Mouse (Mus musculus) midbrain, embryonic 13.5 days (tissue): Measurements from ENCODE around the gene Adra1d. TPM values are rescaled to one million over a fixed set of nuclear protein-coding genes. Genes with fewer than 3 reads are reported as not detected.

Source experiments
- ATAC-seq: fragments of 200-750 bp; cut with Nextera tagmentation; 2 replicates; pipeline ENCODE4 v1.8.0; 2017; ENCODE audit warnings: mild to moderate bottlenecking, moderate TSS enrichment, moderate library complexity
- H3K27ac ChIP-seq: fragments of 300-500 bp; sonication (generic); 2 replicates; pipeline ENCODE4 v1.5.1; 2015; ENCODE audit warnings: inconsistent platforms, mild to moderate bottlenecking, moderate library complexity
- H3K27me3 ChIP-seq: fragments of 300-500 bp; sonication (generic); 2 replicates; pipeline ENCODE4 v1.6.1; 2015; ENCODE audit warnings: mild to moderate bottlenecking, inconsistent platforms
- H3K36me3 ChIP-seq: fragments of 300-500 bp; sonication (generic); 2 replicates; pipeline ENCODE4 v1.6.1; 2015; ENCODE audit warnings: mild to moderate bottlenecking, inconsistent platforms
- H3K4me1 ChIP-seq: fragments of 300-500 bp; sonication (generic); replicated peaks from 2 replicates; pipeline ENCODE4 v1.6.1; 2015; ENCODE audit warnings: inconsistent platforms
- H3K4me2 ChIP-seq: fragments of 300-500 bp; sonication (generic); replicated peaks from 2 replicates; pipeline ENCODE4 v1.6.1; 2015; ENCODE audit warnings: moderate library complexity, mild to moderate bottlenecking, inconsistent platforms
- H3K4me3 ChIP-seq: fragments of 300-500 bp; sonication (generic); replicated peaks from 2 replicates; pipeline ENCODE4 v1.5.1; 2015; ENCODE audit warnings: mild to moderate bottlenecking, inconsistent platforms
- H3K9ac ChIP-seq: fragments of 300-500 bp; sonication (generic); replicated peaks from 2 replicates; pipeline ENCODE4 v1.6.1; 2015; ENCODE audit warnings: mild to moderate bottlenecking, inconsistent platforms
- H3K9me3 ChIP-seq: fragments of 300-500 bp; sonication (generic); 2 replicates; pipeline ENCODE4 v1.6.1; 2016; ENCODE audit warnings: mild to moderate bottlenecking, inconsistent platforms
- WGBS: fragments of 180-500 bp; shearing (Covaris S2); methylation state at CpG from one replicate; pipeline ENCODE4 v1.1.7; 2015; 5-methylcytosine and 5-hydroxymethylcytosine counted together
- polyA plus RNA-seq: library from polyadenylated mRNA; unstranded; fragments of >200 nt; fragmentation: Nextera tagmentation; extraction: Ambion mirVana; gene quantifications from 2 replicates; pipeline ENCODE4 v1.2.1, GENCODE M21; 2015

Adra1d gene
- polyA plus RNA-seq, result not detected in 2 replicates

GRCm38 (mm10) chr2:131561891-131562585 is at the start of gene Adra1d:
Adra1d (minus strand) TSS chr2:131562283.
- Histone ChIP-seq H3K4me2 (peak within 1 kb of the TSS; percentile 74), H3K27ac (no peak within 1 kb of the TSS), H3K9ac (peak within 1 kb of the TSS; percentile 60), H3K9me3 (no peaks in the 10 kb centered on the region), H3K27me3 (peaks cover 82% of the 10 kb centered on the region), H3K36me3 (no peaks in the 10 kb centered on the region), H3K4me3 (peak within 1 kb of the TSS; percentile 44), H3K4me1 (peaks cover 20% of the 10 kb centered on the region)
- ATAC-seq, result peak; percentile 73
- WGBS, result under 1% methylated on average over 72 of the region's 82 CpGs

- no peak overlapping the region for H3K27ac ChIP-seq
- no peak overlapping the region for H3K4me2 ChIP-seq
- 62% methylated on average over 2 of the region's 2 CpGs for WGBS
- H3K4me3 ChIP-seq, result no peak overlapping the region
- no peaks in the 10 kb centered on the region for H3K27me3 ChIP-seq
- no peak for ATAC-seq
- H3K36me3 ChIP-seq, result no peaks in the 10 kb centered on the region
- no peaks in the 10 kb centered on the region for H3K4me1 ChIP-seq
- no peaks in the 10 kb centered on the region for H3K9me3 ChIP-seq
- no peak overlapping the region for H3K9ac ChIP-seq
Measured at GRCm38 (mm10) chr2:131601881-131602280, 39.8 kb upstream of the Adra1d start.

DNA sequence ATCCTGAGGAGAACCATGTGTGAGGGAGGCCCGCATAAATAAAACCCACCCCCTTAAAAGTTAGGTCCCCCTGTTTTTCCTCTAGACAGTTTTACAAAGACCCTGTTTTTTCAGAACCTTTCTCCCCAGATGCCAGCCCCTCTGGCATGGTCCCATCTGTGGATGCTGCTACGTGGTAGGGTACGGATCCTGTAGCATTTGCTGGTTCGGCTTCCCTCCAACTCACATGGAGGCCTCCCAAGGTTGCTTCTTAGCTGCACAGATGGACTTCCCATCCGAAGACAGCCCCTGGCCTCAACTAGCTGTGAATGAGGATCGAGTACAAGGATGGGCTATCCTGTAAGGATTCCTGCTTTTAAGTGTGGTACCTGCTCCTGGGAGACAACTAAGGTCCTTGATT is 32.8 kb upstream of the Adra1d start:
- Histone ChIP-seq H3K9ac (no peak overlapping the region), H3K27me3 (no peaks in the 10 kb centered on the region), H3K9me3 (no peaks in the 10 kb centered on the region), H3K27ac (no peak overlapping the region), H3K4me2 (no peak overlapping the region), H3K4me1 (no peaks in the 10 kb centered on the region), H3K4me3 (no peak overlapping the region), H3K36me3 (no peaks in the 10 kb centered on the region)
- ATAC-seq, result no peak
- 91% methylated on average over 6 of the region's 6 CpGs for WGBS

DNA sequence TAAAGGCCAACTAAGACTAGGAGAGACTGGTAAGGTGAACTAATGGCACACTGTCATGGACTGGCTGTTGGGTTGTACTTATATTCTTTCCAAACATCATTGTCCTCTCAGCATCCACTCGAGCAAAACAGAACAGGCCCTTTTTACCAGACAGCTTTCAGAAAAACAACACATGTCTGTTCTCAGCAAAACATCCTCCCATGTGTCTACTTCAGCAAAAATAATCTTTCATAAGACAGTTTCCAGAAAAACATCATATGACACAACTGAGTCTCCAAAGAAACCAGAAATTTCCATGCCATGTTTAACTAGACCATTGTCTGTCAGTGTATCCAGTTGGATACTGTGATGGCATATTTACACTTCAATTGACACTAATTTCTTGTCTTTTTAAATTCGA is 25.4 kb upstream of the Adra1d start:
- Histone ChIP-seq H3K4me1 (no peaks in the 10 kb centered on the region), H3K9me3 (no peaks in the 10 kb centered on the region; the same call in 1 of the 2 replicates), H3K4me2 (no peak overlapping the region), H3K27ac (no peak overlapping the region), H3K9ac (no peak overlapping the region), H3K27me3 (no peaks in the 10 kb centered on the region), H3K36me3 (no peaks in the 10 kb centered on the region), H3K4me3 (no peak overlapping the region)
- WGBS, result 87% methylated on average over 2 of the region's 2 CpGs
- no peak for ATAC-seq

- 85% methylated on average over 2 of the region's 2 CpGs for WGBS
Measured at GRCm38 (mm10) chr2:131581506-131581905, 19.4 kb upstream of the Adra1d start.

DNA sequence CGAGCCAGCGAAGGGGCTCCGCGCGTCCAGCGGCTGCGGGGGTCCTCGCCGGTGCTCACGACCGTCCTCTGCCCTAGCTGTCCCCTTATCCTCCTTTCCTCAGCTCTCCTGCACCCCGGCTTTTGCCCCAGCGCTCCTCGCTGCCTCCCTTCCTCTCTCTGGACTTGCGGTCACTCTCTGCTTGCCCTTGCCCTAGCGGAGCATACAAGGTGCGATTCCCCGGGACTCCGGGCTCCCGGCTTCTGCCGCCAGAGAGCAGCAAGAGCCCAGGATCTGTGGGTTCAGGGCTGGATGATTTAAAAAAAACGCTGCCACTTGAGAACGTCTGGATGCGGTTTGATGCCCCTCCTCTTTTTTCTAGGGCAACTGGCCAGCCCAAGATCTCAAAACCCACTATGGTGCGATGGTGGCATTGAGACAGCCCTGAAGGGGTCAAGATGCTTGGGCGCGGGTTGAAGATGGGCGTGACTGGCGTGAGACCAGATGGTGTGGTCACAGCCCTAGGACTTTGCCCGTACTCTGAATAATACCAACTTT is 571 bp upstream of the Adra1d start:
- peak overlapping the region; percentile 44 for H3K4me3 ChIP-seq
- peaks cover 20% of the 10 kb centered on the region for H3K4me1 ChIP-seq
- H3K36me3 ChIP-seq, result no peaks in the 10 kb centered on the region
- under 1% methylated on average over 25 of the region's 30 CpGs for WGBS
- H3K27me3 ChIP-seq, result peaks cover 76% of the 10 kb centered on the region
- H3K4me2 ChIP-seq, result peak overlapping the region; percentile 74
- ATAC-seq, result peak; percentile 80
- H3K27ac ChIP-seq, result no peak overlapping the region
- no peaks in the 10 kb centered on the region for H3K9me3 ChIP-seq
- H3K9ac ChIP-seq, result peak overlapping the region; percentile 60

More at GRCm38 (mm10) chr2:131581506-131581905, 19.4 kb upstream of the Adra1d start:
- H3K4me2 ChIP-seq, result no peak overlapping the region
- H3K4me3 ChIP-seq, result no peak overlapping the region
- no peak overlapping the region for H3K27ac ChIP-seq
- H3K9ac ChIP-seq, result no peak overlapping the region
- no peaks in the 10 kb centered on the region; the same call in 1 of the 2 replicates for H3K9me3 ChIP-seq
- no peak for ATAC-seq
- H3K4me1 ChIP-seq, result no peaks in the 10 kb centered on the region
- H3K36me3 ChIP-seq, result no peaks in the 10 kb centered on the region
- H3K27me3 ChIP-seq, result no peaks in the 10 kb centered on the region

DNA sequence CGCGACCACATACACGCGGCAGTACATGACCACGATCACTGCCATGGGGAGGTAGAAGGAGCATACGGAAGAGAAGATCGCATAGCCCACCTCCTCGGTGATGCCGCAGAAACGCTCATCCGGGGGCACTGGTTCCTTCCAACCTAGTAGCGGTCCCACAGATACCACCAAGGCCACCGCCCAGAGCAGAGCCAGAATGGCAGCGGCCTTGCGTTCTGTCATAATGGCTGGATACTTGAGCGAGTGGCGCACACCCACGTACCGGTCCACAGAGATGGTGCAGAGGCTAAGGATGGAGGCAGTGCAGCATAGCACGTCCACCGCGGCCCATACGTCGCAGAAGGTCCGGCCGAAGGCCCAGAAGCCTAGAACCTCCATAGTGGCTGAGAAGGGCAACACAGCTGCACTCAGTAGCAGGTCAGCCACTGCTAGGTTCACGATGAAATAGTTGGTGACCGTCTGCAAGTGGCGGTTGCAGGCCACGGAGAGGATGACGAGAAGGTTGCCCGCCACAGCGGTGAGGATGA is 676 bp downstream of the Adra1d start:
- Histone ChIP-seq H3K9me3 (no peaks in the 10 kb centered on the region), H3K4me3 (peak overlapping the region; percentile 44), H3K4me1 (peaks cover 20% of the 10 kb centered on the region), H3K27me3 (peaks cover 87% of the 10 kb centered on the region), H3K4me2 (peak overlapping the region; percentile 74), H3K27ac (no peak overlapping the region), H3K9ac (no peak overlapping the region), H3K36me3 (no peaks in the 10 kb centered on the region)
- peak; percentile 35 for ATAC-seq
- 5% methylated on average over 33 of the region's 33 CpGs for WGBS

- peaks cover 83% of the 10 kb centered on the region for H3K27me3 ChIP-seq
- H3K4me1 ChIP-seq, result peaks cover 20% of the 10 kb centered on the region
- H3K36me3 ChIP-seq, result no peaks in the 10 kb centered on the region
- 52% methylated on average over 2 of the region's 2 CpGs for WGBS
- no peak overlapping the region for H3K9ac ChIP-seq
- ATAC-seq, result no peak
- H3K4me2 ChIP-seq, result no peak overlapping the region
- H3K27ac ChIP-seq, result no peak overlapping the region
- no peak overlapping the region for H3K4me3 ChIP-seq
- H3K9me3 ChIP-seq, result no peaks in the 10 kb centered on the region
Measured at GRCm38 (mm10) chr2:131560205-131560919, 1.7 kb downstream of the Adra1d start.

DNA sequence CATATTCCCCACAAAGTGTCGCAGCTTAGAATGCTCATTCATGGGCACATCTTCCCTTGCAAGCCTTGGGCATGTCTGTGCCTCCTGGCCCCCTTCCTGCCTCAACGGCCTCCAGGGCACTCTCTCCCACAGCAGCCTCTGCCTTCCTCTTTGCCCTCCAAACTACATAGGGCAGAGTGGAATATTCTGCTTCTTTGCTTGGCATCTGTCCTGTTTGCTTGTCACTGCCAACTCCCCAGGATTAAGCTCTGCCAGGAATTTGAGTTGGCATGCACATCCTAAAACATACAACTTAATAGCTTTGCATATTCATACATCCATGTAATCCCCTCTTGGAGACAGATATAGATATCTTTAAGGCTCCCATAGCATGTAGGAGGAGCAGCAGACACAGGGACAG is 4.2 kb downstream of the Adra1d start:
- WGBS, result 87% methylated on average over 2 of the region's 2 CpGs
- Histone ChIP-seq H3K4me1 (peaks cover 15% of the 10 kb centered on the region), H3K27me3 (peaks cover 61% of the 10 kb centered on the region), H3K4me2 (no peak overlapping the region), H3K9ac (no peak overlapping the region), H3K27ac (no peak overlapping the region), H3K9me3 (no peaks in the 10 kb centered on the region), H3K36me3 (no peaks in the 10 kb centered on the region), H3K4me3 (no peak overlapping the region)
- ATAC-seq, result no peak

DNA sequence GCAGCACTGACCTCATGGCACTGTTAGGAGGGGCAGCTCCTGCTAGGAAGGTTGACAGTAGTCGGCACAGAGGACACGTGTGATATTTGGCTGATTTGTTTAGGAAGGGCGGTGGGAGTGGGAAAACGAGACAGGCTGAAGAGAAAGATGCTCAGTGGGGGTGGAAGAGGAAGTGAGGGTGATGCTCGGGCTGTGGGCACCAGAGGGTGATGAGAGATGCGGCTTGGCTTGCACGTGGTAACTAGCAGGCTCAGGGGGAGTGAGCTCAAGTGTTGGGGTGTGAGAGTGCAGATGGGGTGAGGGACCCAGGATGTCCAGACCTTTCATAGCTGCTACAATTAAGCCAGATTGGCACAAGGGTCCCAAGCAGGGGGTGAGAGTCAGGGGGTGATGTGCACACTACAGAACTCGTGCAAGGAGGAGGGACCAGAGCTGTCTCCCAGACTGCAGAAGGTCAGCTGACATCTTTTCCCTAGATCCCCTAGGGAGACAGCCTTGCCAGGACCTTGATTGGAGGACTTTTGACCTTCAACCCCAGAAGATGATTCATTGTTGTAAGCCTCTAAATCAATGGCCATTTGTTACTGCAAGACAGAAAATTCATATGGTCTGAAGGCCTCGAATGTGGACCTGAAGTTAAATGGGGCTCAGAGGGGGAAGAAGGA is 9.2 kb downstream of the Adra1d start:
- WGBS, result 36% methylated on average over 9 of the region's 9 CpGs
- no peak overlapping the region for H3K4me3 ChIP-seq

DNA sequence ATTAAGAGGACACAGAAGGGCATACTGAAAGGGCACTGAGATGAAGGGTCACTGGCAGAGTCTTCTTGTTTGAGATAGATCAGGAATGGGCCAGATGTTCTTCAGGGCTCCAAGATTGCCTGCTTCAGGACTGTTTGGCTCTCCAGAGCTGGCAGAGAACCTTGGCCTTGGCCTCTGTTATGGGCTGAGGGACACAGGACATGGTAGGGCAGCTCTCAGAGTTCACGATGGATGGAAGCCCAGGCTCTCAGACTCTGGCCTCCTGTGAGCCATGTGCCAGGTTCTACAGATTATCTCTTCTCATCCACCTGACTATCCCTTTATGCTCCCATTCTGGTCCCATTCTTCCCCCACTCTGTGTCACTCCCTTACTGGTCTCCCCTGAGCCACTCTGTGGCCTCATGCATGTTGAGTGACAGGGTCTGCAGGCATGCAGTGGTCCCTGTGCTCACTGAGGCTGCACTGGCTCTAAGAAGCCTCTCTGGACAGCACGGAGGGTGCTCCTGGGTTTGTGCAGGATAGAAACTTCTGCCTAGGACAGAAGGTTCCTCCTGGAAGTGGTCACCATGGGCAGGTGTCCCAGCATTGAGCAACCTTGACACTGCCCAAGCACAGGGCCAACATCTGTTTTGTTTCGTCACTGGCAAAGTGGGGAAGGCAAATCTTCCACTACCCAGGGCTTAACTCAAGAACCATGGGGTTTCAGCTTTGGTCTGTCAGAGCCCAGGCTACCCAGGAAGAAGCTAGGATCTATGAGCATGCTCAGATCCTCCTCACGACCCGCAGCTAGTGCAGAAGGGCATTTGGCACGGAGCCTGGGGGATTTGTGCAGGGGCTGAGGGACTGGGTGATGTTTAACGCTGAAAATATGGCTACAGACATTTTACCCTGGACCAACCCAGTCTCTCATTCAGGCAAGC is 10.1 kb downstream of the Adra1d start:
- 68% methylated on average over 7 of the region's 7 CpGs for WGBS
- ATAC-seq, result no peak
- Histone ChIP-seq H3K36me3 (no peaks in the 10 kb centered on the region), H3K4me1 (peaks cover 1% of the 10 kb centered on the region), H3K4me2 (no peak overlapping the region), H3K9ac (no peak overlapping the region), H3K27ac (no peak overlapping the region), H3K9me3 (no peaks in the 10 kb centered on the region), H3K4me3 (no peak overlapping the region), H3K27me3 (peaks cover 45% of the 10 kb centered on the region)

More for the DNA sequence above, 9.2 kb downstream of the Adra1d start:
- no peak overlapping the region for H3K4me2 ChIP-seq
- no peak overlapping the region for H3K9ac ChIP-seq
- no peaks in the 10 kb centered on the region for H3K36me3 ChIP-seq
- no peak overlapping the region for H3K27ac ChIP-seq
- ATAC-seq, result no peak
- no peaks in the 10 kb centered on the region for H3K4me1 ChIP-seq
- H3K27me3 ChIP-seq, result peaks cover 45% of the 10 kb centered on the region
- no peaks in the 10 kb centered on the region for H3K9me3 ChIP-seq
